Mouse (Mus musculus): ENCODE measurements around the gene Ndufa7.
A peak's percentile ranks its signal among the peaks of the same experiment; 100 is the strongest.

DNA sequence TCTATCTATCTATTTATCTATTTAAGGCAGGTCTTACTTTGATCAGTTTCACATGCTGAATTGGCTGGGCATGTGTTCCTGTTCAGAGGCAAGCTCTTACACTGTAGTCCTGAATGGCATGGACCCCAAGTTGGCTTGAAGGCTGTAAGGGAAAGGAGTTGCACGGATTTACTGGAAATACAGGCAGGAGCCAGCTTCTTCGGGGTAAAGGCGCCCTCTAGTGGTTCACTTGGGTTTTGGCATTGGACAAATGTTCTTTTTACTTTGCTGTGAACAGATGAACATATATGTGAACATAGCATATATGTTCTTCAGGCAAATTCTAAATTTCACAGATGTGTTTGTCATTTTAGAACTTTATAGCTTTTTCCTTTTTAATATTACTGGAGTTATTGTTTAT, 2.5 kb downstream of the Ndufa7 start:
- TF ChIP-seq CTCF (IDR thresholded peaks at IDR 0.05) (peak; percentile 94), EP300 (IDR thresholded peaks at IDR 0.05) (peak; percentile 61; the same call in 1 of the 2 replicates)

Data from lung, postnatal 0 days (tissue).